In the genomic region with DNA sequence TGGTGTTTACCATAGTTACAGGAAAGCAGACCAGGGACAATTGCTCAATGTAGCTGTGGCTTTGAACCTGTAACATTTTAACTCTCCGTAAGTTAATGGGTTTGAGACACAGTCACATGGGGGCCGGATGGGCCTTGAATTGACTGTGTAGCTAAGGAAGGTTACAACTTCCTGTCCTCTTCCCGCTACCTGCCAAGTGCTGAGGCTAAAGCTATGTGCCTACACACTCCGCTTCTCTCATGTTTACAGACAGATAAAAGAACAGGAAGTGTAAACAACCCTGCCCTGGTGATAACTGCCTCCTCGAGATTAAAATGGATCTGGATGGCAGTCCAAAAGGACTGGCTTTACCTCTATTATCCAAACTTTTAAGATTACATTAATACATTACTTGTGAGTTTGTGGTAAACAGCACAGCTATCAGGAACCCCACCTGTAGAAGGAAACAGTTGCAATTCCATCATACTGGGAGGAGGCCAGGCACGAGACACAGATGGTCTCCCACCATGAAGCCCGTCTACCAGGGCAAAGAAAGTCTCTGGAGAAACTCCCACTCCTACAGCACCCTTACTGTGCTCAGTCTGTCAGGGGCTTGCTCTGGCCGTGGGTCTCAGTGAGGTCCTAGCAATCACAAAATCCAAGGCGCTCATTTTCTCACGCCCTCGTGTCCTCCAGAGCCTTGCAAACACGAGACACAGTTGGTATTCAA, we compare ENCODE assay signal across 8 mouse cellular contexts. TPM values are rescaled to one million over a fixed set of nuclear protein-coding genes. Genes with fewer than 3 reads are reported as not detected.
DNase-seq lines count a peak whose midpoint lies in the region; ATAC-seq lines count a peak whose summit lies in the region.

No protein-coding gene starts in this region.

- no peaks in the 10 kb centered on the region for H3K27me3 ChIP-seq in liver, embryonic 11.5 days (replicated peaks; ENCODE audit: control insufficient read depth, insufficient read depth, low read length)

- H3K27ac ChIP-seq in liver, embryonic 11.5 days (ENCODE audit: low read depth, low read length): peak overlapping the region; percentile 32; the same call in 1 of the 2 replicates

- H3K4me1 ChIP-seq in liver, embryonic 11.5 days (replicated peaks; ENCODE audit: control insufficient read depth, insufficient read depth, low read length): peaks cover 12% of the 10 kb centered on the region

- H3K4me3 ChIP-seq in liver, embryonic 11.5 days (ENCODE audit: low read depth, low read length): no peak overlapping the region

- no peaks in the 10 kb centered on the region for H3K36me3 ChIP-seq in liver, embryonic 11.5 days (ENCODE audit: control insufficient read depth, insufficient read depth, low read length)

- H3K9me3 ChIP-seq in liver, embryonic 11.5 days (ENCODE audit: control insufficient read depth, low read length): no peaks in the 10 kb centered on the region

- intact Hi-C loops in gastrocnemius, postnatal 14 days (cut with DNase I; ENCODE audit: low total_unique reads): no loop called here

- peak; percentile 40; the same call in 1 of the 2 replicates for ATAC-seq in granulocyte monocyte progenitor cell, adult 5-6 weeks (replicated peaks; ENCODE audit: poor library complexity, severe bottlenecking)
- peak; percentile 36 for ATAC-seq in liver, embryonic 11.5 days (replicated peaks; ENCODE audit: low FRiP score)

- peak; percentile 16 for DNase-seq in gastrocnemius, postnatal 10 days
- no peak for DNase-seq in gastrocnemius, postnatal 14 days
- peak; percentile 45 for DNase-seq in NIH3T3 (ENCODE audit: low read depth)
- DNase-seq in liver, embryonic 11.5 days (ENCODE audit: low spot score): no peak
- DNase-seq in right cerebral cortex, postnatal 36 days (ENCODE audit: low spot score in 2 of 2): no peak
- DNase-seq in frontal cortex, postnatal 36 days (ENCODE audit: low spot score in 2 of 2): no peak
- DNase-seq in adrenal gland, adult 18-20 months (ENCODE audit: low spot score in 2 of 2): no peak

- H3K4me2 ChIP-seq in liver, embryonic 11.5 days: peak overlapping the region; percentile 29

- no peak overlapping the region; the same call in 1 of the 2 replicates for H3K9ac ChIP-seq in liver, embryonic 11.5 days (ENCODE audit: low read depth, low read length)

- 26% methylated on average over 12 of the region's 12 CpGs for WGBS in liver, embryonic 11.5 days

RNA-seq across cellular contexts. Expression of gene Sgk1, which starts 54.7 kb away (rescaled TPM):
- total RNA-seq in gastrocnemius, postnatal 10 days (2021): 100 to 1,000 TPM in 1 of 2 experiments, 10 to 100 TPM in 1; 87.2 to 233 TPM
- total RNA-seq in gastrocnemius, postnatal 14 days (2021): 100 to 1,000 TPM; 137 to 328 TPM
- 1.2 and 8.2 TPM in 2 replicates for total RNA-seq in granulocyte monocyte progenitor cell, adult 5-6 weeks (2014; fragmentation: Nextera tagmentation)
- total RNA-seq in granulocyte monocyte progenitor cell, adult 5-6 weeks (2017): 8.5 and 12.6 TPM in 2 replicates
- 20.2 and 21.2 TPM in 2 replicates for polyA plus RNA-seq in liver, embryonic 11.5 days (2014; fragmentation: Nextera tagmentation; extraction: Ambion mirVana)
- 100 to 1,000 TPM; 151 to 162 TPM for total RNA-seq in adrenal gland, adult 18-20 months (2021)

Comparison
In these comparisons a context has a peak if more than half of its experiments do, and no peak if none do; other contexts are left out.
1. DNase-seq: peak in gastrocnemius, postnatal 10 days (single experiment) and NIH3T3 (single experiment); none in gastrocnemius, postnatal 14 days (single experiment), liver, embryonic 11.5 days (single experiment), right cerebral cortex, postnatal 36 days (0 of 2), frontal cortex, postnatal 36 days (0 of 2) and adrenal gland, adult 18-20 months (0 of 2).
2. RNA of gene Sgk1, which starts 54.7 kb away (total RNA-seq): 137 to 328 TPM in gastrocnemius, postnatal 14 days, 87.2 to 233 TPM in gastrocnemius, postnatal 10 days and 151 to 162 TPM in adrenal gland, adult 18-20 months; 1.2 to 12.6 TPM in granulocyte monocyte progenitor cell, adult 5-6 weeks; every median in the first group is over 4 times any median in the second.